Mouse (Mus musculus): Measurements from ENCODE around the gene Map4k2. TPM values are rescaled to one million over a fixed set of nuclear protein-coding genes. Genes with fewer than 3 reads are reported as not detected.
"Not testable (repeated sequence)": the region's sequence is repeated elsewhere in the genome, so short reads cannot be mapped to it uniquely, and the experiment has no call there.

Map4k2 gene
- total and polyA plus RNA-seq, 3 experiments = 8.0 to 22.3 TPM; not detected in 1

DNA sequence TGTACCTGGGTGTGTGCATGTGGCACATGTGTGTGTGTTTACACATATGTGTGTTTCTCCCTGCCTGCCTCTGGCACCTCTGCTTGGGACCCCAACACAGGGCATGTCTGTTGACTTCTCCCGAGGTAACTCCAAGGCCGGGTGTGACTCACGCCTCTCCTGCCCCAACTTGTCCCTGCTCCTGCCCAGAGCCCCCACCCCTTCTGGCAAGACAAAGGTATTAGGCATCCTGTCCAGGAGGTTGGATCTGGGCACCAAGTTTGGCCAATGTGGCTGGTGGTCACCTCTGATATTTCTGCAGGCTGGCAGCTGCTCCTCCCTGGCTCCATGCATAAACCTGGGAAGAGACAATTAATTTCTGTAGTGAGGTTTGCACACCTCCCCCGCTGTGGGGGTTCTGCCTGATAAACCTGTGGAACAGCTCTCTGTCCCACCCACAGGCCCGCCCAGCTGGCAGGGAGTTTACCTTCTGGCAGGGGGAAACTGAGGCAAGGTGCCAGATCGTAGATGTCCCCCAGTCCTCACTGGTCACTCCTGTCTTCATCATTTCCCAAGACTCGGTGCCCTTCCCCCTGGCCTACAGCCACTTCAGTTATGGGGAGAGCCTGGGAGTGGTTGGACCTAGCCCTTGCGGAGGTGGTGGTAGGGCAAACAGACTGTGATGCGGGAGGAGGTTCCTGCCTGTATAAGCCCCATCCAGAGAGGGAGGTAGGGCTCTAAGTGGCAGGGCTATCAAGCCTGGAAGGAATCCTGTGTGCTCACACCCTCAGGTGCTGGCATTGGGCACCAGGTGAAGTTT lies 33.0 kb upstream of the Map4k2 start:
- Histone ChIP-seq H3K9me3 (replicated peaks; ENCODE audit: insufficient read depth, low read length) (no peaks in the 10 kb centered on the region), H3K36me3 (ENCODE audit: control insufficient read depth in 1 of 2, insufficient read depth in 2 of 2, low read length in 2 of 2) (peaks cover 0 to 3% of the 10 kb centered on the region in 2 experiments; a peak in 1 of 4 replicates), H3K27ac (ENCODE audit: control insufficient read depth, low read depth, low read length) (no peak overlapping the region), H3K4me3 (ENCODE audit: control insufficient read depth in 1 of 2, insufficient read depth in 1 of 2, low read depth in 2 of 2, low read length in 2 of 2) (no peak overlapping the region), H3K9ac (ENCODE audit: control insufficient read depth, low read depth, low read length, poor library complexity, severe bottlenecking) (no peak overlapping the region), H3K79me2 (ENCODE audit: control insufficient read depth, insufficient read depth, low read length, poor library complexity) (no peaks in the 10 kb centered on the region; the same call in 1 of the 2 replicates), H3K27me3 (ENCODE audit: control insufficient read depth in 1 of 2, insufficient read depth in 2 of 2, low read length in 2 of 2) (no peaks in the 10 kb centered on the region), H3K4me1 (ENCODE audit: control insufficient read depth in 1 of 2, insufficient read depth in 2 of 2, low read length in 2 of 2) (peaks cover 0 to under 1% of the 10 kb centered on the region in 2 experiments; a peak in 2 of 4 replicates)
- TF ChIP-seq JUND (IDR thresholded peaks at IDR 0.05; ENCODE audit: low read depth, low read length) (no peak), GATA1 (IDR thresholded peaks at IDR 0.05; ENCODE audit: low read depth, low read length) (no peak), USF2 (IDR thresholded peaks at IDR 0.05; ENCODE audit: borderline replicate concordance in 1 of 2, insufficient read depth in 1 of 2, low read depth in 1 of 2, low read length in 2 of 2) (no peak), HCFC1 (IDR thresholded peaks at IDR 0.05; ENCODE audit: low read depth, low read length) (no peak), MYB (IDR thresholded peaks at IDR 0.05; ENCODE audit: low read depth, low read length) (no peak), NRF1 (IDR thresholded peaks at IDR 0.05; ENCODE audit: insufficient read depth, low read depth, low read length, poor library complexity, severe bottlenecking) (no peak)
- no peak for DNase-seq (ENCODE audit: low read depth, low spot score)

DNA sequence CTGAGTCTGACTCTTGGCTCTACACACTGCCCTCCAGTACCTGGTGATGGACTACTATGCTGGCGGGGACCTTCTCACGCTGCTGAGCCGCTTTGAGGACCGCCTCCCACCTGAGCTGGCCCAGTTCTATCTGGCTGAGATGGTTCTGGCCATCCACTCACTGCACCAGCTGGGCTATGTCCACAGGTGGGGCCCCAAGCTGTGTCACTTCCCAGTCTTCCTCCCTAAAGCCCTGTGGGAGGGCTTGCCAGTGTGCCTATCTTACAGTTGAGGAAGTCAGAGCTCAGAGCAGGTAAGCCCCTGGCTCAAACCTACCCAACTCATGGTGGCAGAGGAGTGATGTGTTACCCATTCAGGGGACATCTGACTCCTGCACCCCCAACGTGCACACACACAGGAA lies 30.8 kb upstream of the Map4k2 start:
- peaks cover 0 to 3% of the 10 kb centered on the region in 2 experiments; a peak in 1 of 4 replicates for H3K36me3 ChIP-seq (ENCODE audit: control insufficient read depth in 1 of 2, insufficient read depth in 2 of 2, low read length in 2 of 2)
- H3K9me3 ChIP-seq (replicated peaks; ENCODE audit: insufficient read depth, low read length) = no peaks in the 10 kb centered on the region
- H3K9ac ChIP-seq (ENCODE audit: control insufficient read depth, low read depth, low read length, poor library complexity, severe bottlenecking) = no peak overlapping the region
- TF ChIP-seq EP300 (IDR thresholded peaks at IDR 0.05; ENCODE audit: low read depth in 1 of 2, low read length in 2 of 2) = no peak
- no peak for TF ChIP-seq MYC (IDR thresholded peaks at IDR 0.05; ENCODE audit: low read depth, low read length)
- TF ChIP-seq SMC3 (IDR thresholded peaks at IDR 0.05; ENCODE audit: low read depth, low read length) = no peak
- no peak for TF ChIP-seq JUND (IDR thresholded peaks at IDR 0.05; ENCODE audit: low read depth, low read length)
- TF ChIP-seq HCFC1 (IDR thresholded peaks at IDR 0.05; ENCODE audit: low read depth, low read length) = no peak
- TF ChIP-seq POLR2A (IDR thresholded peaks at IDR 0.05; ENCODE audit: control insufficient read depth in 1 of 2, insufficient read depth in 1 of 2, low read depth in 1 of 2, low read length in 2 of 2, poor library complexity in 1 of 2) = no peak
- no peak for TF ChIP-seq TCF12 (IDR thresholded peaks at IDR 0.05; ENCODE audit: low read depth, low read length)
- TF ChIP-seq KAT2A (conservative IDR thresholded peaks at IDR 0.05; ENCODE audit: low read depth, low read length) = no peak
- H3K27me3 ChIP-seq (ENCODE audit: control insufficient read depth in 1 of 2, insufficient read depth in 2 of 2, low read length in 2 of 2) = no peaks in the 10 kb centered on the region
- no peaks in the 10 kb centered on the region for H3K4me1 ChIP-seq (ENCODE audit: control insufficient read depth in 1 of 2, insufficient read depth in 2 of 2, low read length in 2 of 2)
- no peaks in the 10 kb centered on the region; the same call in 1 of the 2 replicates for H3K79me2 ChIP-seq (ENCODE audit: control insufficient read depth, insufficient read depth, low read length, poor library complexity)
- no peak overlapping the region for H3K27ac ChIP-seq (ENCODE audit: control insufficient read depth, low read depth, low read length)
- no peak for DNase-seq (ENCODE audit: low read depth, low spot score)
- H3K4me3 ChIP-seq (ENCODE audit: control insufficient read depth in 1 of 2, insufficient read depth in 1 of 2, low read depth in 2 of 2, low read length in 2 of 2) = no peak overlapping the region

DNA sequence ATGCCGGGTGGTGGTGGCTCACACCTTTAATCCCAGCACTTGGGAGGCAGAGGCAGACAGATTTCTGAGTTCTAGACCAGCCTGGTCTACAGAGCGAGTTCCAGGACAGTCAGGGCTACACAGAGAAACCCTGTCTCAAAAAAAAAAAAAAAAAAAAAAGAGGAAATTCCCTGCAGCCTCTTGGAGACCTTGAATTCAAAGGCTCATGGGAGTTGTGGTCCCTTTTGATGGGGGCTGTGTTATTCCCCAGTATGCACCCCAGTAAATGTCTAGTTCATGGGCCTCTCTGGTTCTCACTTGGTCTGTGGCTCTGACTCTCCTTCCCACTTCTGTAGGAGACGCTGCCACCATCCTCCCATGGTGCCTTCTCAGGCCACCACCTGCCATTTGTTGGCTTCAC lies 29.2 kb upstream of the Map4k2 start:
- H3K27me3 ChIP-seq (ENCODE audit: control insufficient read depth in 1 of 2, insufficient read depth in 2 of 2, low read length in 2 of 2); DNase-seq (ENCODE audit: low read depth, low spot score); H3K4me1 ChIP-seq (ENCODE audit: control insufficient read depth in 1 of 2, insufficient read depth in 2 of 2, low read length in 2 of 2); H3K36me3 ChIP-seq (ENCODE audit: control insufficient read depth in 1 of 2, insufficient read depth in 2 of 2, low read length in 2 of 2); H3K9ac ChIP-seq (ENCODE audit: control insufficient read depth, low read depth, low read length, poor library complexity, severe bottlenecking); H3K27ac ChIP-seq (ENCODE audit: control insufficient read depth, low read depth, low read length); H3K79me2 ChIP-seq (ENCODE audit: control insufficient read depth, insufficient read depth, low read length, poor library complexity); H3K4me3 ChIP-seq (ENCODE audit: control insufficient read depth in 1 of 2, insufficient read depth in 1 of 2, low read depth in 2 of 2, low read length in 2 of 2); H3K9me3 ChIP-seq (replicated peaks; ENCODE audit: insufficient read depth, low read length): not testable (repeated sequence)
- TF ChIP-seq HCFC1 (IDR thresholded peaks at IDR 0.05; ENCODE audit: low read depth, low read length) (peak; percentile 77), ZNF384 (IDR thresholded peaks at IDR 0.05; ENCODE audit: low read depth, low read length) (peak; percentile 86)
